Mouse (Mus musculus) cerebellum, adult 2 months (tissue): ENCODE measurements around the gene Defb47. TPM values are rescaled to one million over a fixed set of nuclear protein-coding genes. Genes with fewer than 3 reads are reported as not detected.

Source experiments
- DNase-seq, 2 experiments: peaks; one replicate each; pipeline ENCODE4 v3.0.0; 2021
- H3K27ac ChIP-seq: fragments of 200-500 bp; 2 replicates; pipeline ENCODE4 v1.5.1; 2012; ENCODE audit warnings: low read length, control low read depth, inconsistent platforms; ENCODE audit not compliant: insufficient read depth
- H3K27me3 ChIP-seq: fragments of 200-500 bp; 2 replicates; pipeline ENCODE4 v1.6.1; 2012; ENCODE audit warnings: inconsistent platforms, mild to moderate bottlenecking, low read length, moderate library complexity; ENCODE audit not compliant: control insufficient read depth, insufficient read depth
- H3K4me1 ChIP-seq: fragments of 200-500 bp; 2 replicates; pipeline ENCODE4 v1.6.1; 2011; ENCODE audit warnings: low read length; ENCODE audit not compliant: control insufficient read depth, insufficient read depth
- H3K4me3 ChIP-seq: fragments of 200-500 bp; replicated peaks from 2 replicates; pipeline ENCODE3; 2011; ENCODE audit warnings: mild to moderate bottlenecking, low read depth, low read length, control low read depth; ENCODE audit not compliant: insufficient read depth
- CTCF ChIP-seq: fragments of 200-500 bp; IDR thresholded peaks from 2 replicates; pipeline ENCODE4 v1.5.1; 2011; ENCODE audit warnings: low read depth, mild to moderate bottlenecking, control low read depth, low read length, moderate library complexity, borderline replicate concordance; ENCODE audit not compliant: insufficient read depth
- POLR2A ChIP-seq: fragments of 200-500 bp; IDR thresholded peaks from 2 replicates; pipeline ENCODE4 v1.6.1; 2011; ENCODE audit warnings: low read length, control low read depth, borderline replicate concordance; ENCODE audit not compliant: insufficient read depth
- WGBS: fragments of 180-500 bp; shearing (Covaris S2); methylation state at CpG from one replicate; pipeline ENCODE4 v1.1.7; 2018; 5-methylcytosine and 5-hydroxymethylcytosine counted together
- polyA plus RNA-seq: library from polyadenylated mRNA; depleted of rRNA; stranded (reverse); fragments of >200 nt; gene quantifications from 2 replicates; pipeline ENCODE4 v1.2.3, GENCODE M21; 2012

The Defb47 gene
- polyA plus RNA-seq, 1 experiment: 1.4 TPM

GRCm38 (mm10) chr14:62991849-62992510, 5.9 kb upstream of the Defb47 start:
- DNase-seq: no peak
- TF ChIP-seq POLR2A (no peak), CTCF (no peak)
- WGBS: 67% methylated on average over 7 of the region's 7 CpGs
- Histone ChIP-seq H3K4me1 (no peaks in the 10 kb centered on the region), H3K4me3 (no peak overlapping the region), H3K27ac (no peak overlapping the region), H3K27me3 (no peaks in the 10 kb centered on the region)

- H3K4me3 ChIP-seq: no peak overlapping the region
- no peaks in the 10 kb centered on the region for H3K4me1 ChIP-seq
- 92% methylated on average over 4 of the region's 4 CpGs for WGBS
- no peak for DNase-seq
- no peak overlapping the region for H3K27ac ChIP-seq
- no peaks in the 10 kb centered on the region for H3K27me3 ChIP-seq
- no peak for TF ChIP-seq POLR2A
- no peak for TF ChIP-seq CTCF
These were observed 1.1 kb downstream of the Defb47 start for GRCm38 (mm10) chr14:62998977-62999376.

GRCm38 (mm10) chr14:63002588-63002987, 4.7 kb downstream of the Defb47 start:
- Histone ChIP-seq H3K4me3 (no peak overlapping the region), H3K27me3 (no peaks in the 10 kb centered on the region), H3K4me1 (no peaks in the 10 kb centered on the region), H3K27ac (no peak overlapping the region)
- TF ChIP-seq POLR2A (no peak), CTCF (no peak)
- WGBS: 35% methylated on average over 2 of the region's 2 CpGs
- no peak for DNase-seq

- Histone ChIP-seq H3K27ac (no peak within 1 kb of the TSS), H3K27me3 (no peaks in the 10 kb centered on the region), H3K4me1 (no peaks in the 10 kb centered on the region), H3K4me3 (no peak within 1 kb of the TSS)
- WGBS: 94% methylated on average over 5 of the region's 5 CpGs
- TF ChIP-seq POLR2A (no peak), CTCF (no peak)
- DNase-seq: no peak
These were observed 13.6 kb downstream of the Defb47 start, which contains the start of gene Defb43 for GRCm38 (mm10) chr14:63011471-63011870. Gene Defb43, plus strand, starts transcription at chr14:63011771.

- 74% methylated on average over 4 of the region's 4 CpGs for WGBS
- no peak overlapping the region for H3K27ac ChIP-seq
- H3K27me3 ChIP-seq: no peaks in the 10 kb centered on the region
- H3K4me1 ChIP-seq: no peaks in the 10 kb centered on the region
- TF ChIP-seq POLR2A: no peak
- no peak for TF ChIP-seq CTCF
- no peak overlapping the region for H3K4me3 ChIP-seq
- DNase-seq: no peak
These were observed 15.2 kb downstream of the Defb47 start for GRCm38 (mm10) chr14:63013082-63013481.

GRCm38 (mm10) chr14:63014667-63015066, 16.8 kb downstream of the Defb47 start:
- no peak for TF ChIP-seq CTCF
- no peak for TF ChIP-seq POLR2A
- H3K4me1 ChIP-seq: no peaks in the 10 kb centered on the region
- H3K27me3 ChIP-seq: no peaks in the 10 kb centered on the region
- no peak overlapping the region for H3K4me3 ChIP-seq
- H3K27ac ChIP-seq: no peak overlapping the region
- WGBS: 79% methylated on average over 4 of the region's 4 CpGs
- no peak for DNase-seq

GRCm38 (mm10) chr14:63020524-63021156, 22.8 kb downstream of the Defb47 start:
- no peak for DNase-seq
- no peak for TF ChIP-seq CTCF
- no peak for TF ChIP-seq POLR2A
- 65% methylated on average over 6 of the region's 6 CpGs for WGBS
- Histone ChIP-seq H3K4me1 (no peaks in the 10 kb centered on the region), H3K4me3 (no peak overlapping the region), H3K27me3 (no peaks in the 10 kb centered on the region), H3K27ac (no peak overlapping the region)

GRCm38 (mm10) chr14:63046691-63047090, 48.8 kb downstream of the Defb47 start, which contains the start of gene Defb42:
Gene Defb42, plus strand, starts transcription at chr14:63046991.
- Histone ChIP-seq H3K4me3 (no peak within 1 kb of the TSS), H3K27me3 (no peaks in the 10 kb centered on the region), H3K27ac (no peak within 1 kb of the TSS), H3K4me1 (no peaks in the 10 kb centered on the region)
- no peak for TF ChIP-seq CTCF
- TF ChIP-seq POLR2A: no peak
- 54% methylated on average over 3 of the region's 3 CpGs for WGBS
- no peak for DNase-seq
